Mouse (Mus musculus): Measurements from ENCODE around the gene Stk11ip. TPM values are rescaled to one million over a fixed set of nuclear protein-coding genes. Genes with fewer than 3 reads are reported as not detected.
A peak's percentile ranks its signal among the peaks of the same experiment; 100 is the strongest.

Gene Stk11ip
- total and polyA plus RNA-seq, 2 experiments from 2014 or later, result 16.9 to 32.7 TPM

- TF ChIP-seq CTCF (IDR thresholded peaks at IDR 0.05), result peak; percentile 46; the same call in 1 of the 2 replicates
Measured at GRCm38 (mm10) chr1:75487405-75488161, 33.7 kb upstream of the Stk11ip start.

DNA sequence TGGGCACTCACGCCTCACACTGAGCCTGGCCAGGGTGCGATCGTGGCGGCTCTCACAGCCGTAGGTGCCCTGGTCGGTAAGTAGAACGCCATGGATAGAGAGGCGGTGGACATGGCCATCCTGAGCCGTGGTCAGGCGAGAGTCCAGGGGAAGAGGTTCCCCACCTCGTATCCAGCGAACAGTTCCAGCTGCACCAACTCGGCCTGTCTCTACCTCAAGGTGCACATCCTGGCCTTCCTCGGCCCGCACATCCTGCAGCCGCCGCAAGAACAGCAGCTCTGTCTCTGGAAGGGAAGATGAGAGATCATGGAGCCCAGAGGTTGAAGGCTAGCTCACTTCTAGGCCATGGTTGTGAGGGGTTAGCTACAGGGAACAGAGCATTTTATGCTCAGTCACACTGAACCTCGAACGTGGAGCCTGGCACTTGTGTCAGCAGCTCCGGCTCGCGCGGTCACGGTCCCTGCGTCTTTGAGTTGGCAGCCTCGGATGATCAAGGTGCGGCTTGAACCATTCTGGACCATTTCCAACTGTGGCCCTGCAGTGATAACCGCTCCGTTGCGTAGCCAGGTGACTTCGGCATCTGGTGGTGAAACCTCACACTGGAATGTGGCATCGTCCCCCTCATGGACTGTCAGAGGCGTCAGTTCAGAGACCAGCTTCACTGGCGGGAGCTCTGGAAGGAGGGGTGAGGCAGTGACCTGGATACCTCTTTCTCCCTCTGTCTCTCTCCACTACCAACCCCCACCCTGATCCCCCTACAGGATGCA lies 30.4 kb upstream of the Stk11ip start:
- peaks cover 12% of the 10 kb centered on the region; the same call in 1 of the 2 replicates for H3K36me3 ChIP-seq (ENCODE audit: insufficient read depth, low read length)
- H3K27ac ChIP-seq (ENCODE audit: low read depth, low read length), result no peak overlapping the region
- DNase-seq (ENCODE audit: low spot score) (no peak), ATAC-seq (ENCODE audit: low FRiP score) (no peak)
- H3K4me2 ChIP-seq (ENCODE audit: low read depth, low read length, poor library complexity, severe bottlenecking), result no peak overlapping the region
- TF ChIP-seq CTCF (IDR thresholded peaks at IDR 0.05), result no peak
- no peaks in the 10 kb centered on the region for H3K9me3 ChIP-seq (ENCODE audit: low read length)
- peaks cover 4% of the 10 kb centered on the region for H3K27me3 ChIP-seq (ENCODE audit: insufficient read depth, low read length)
- no peak overlapping the region for H3K9ac ChIP-seq (replicated peaks; ENCODE audit: low read length, poor library complexity, severe bottlenecking)
- no peaks in the 10 kb centered on the region for H3K4me1 ChIP-seq (ENCODE audit: insufficient read depth, low read length)
- no peak overlapping the region for H3K4me3 ChIP-seq (ENCODE audit: low read depth, low read length)
- 86% methylated on average over 34 of the region's 34 CpGs for WGBS

More at GRCm38 (mm10) chr1:75487405-75488161, 33.7 kb upstream of the Stk11ip start:
- DNase-seq (ENCODE audit: low spot score), result peak; percentile 74
- H3K27ac ChIP-seq (ENCODE audit: low read depth, low read length), result no peak overlapping the region
- no peaks in the 10 kb centered on the region for H3K9me3 ChIP-seq (ENCODE audit: low read length)
- H3K4me1 ChIP-seq (ENCODE audit: insufficient read depth, low read length), result no peaks in the 10 kb centered on the region
- peaks cover 9% of the 10 kb centered on the region for H3K27me3 ChIP-seq (ENCODE audit: insufficient read depth, low read length)
- H3K36me3 ChIP-seq (ENCODE audit: insufficient read depth, low read length), result peaks cover 43% of the 10 kb centered on the region
- ATAC-seq (ENCODE audit: low FRiP score), result peak; percentile 41
- WGBS, result 1% methylated on average over 61 of the region's 62 CpGs
- peak overlapping the region; percentile 92 for H3K4me2 ChIP-seq (ENCODE audit: low read depth, low read length, poor library complexity, severe bottlenecking)
- H3K4me3 ChIP-seq (ENCODE audit: low read depth, low read length), result peak overlapping the region; percentile 48
- H3K9ac ChIP-seq (replicated peaks; ENCODE audit: low read length, poor library complexity, severe bottlenecking), result peak overlapping the region; percentile 46

DNA sequence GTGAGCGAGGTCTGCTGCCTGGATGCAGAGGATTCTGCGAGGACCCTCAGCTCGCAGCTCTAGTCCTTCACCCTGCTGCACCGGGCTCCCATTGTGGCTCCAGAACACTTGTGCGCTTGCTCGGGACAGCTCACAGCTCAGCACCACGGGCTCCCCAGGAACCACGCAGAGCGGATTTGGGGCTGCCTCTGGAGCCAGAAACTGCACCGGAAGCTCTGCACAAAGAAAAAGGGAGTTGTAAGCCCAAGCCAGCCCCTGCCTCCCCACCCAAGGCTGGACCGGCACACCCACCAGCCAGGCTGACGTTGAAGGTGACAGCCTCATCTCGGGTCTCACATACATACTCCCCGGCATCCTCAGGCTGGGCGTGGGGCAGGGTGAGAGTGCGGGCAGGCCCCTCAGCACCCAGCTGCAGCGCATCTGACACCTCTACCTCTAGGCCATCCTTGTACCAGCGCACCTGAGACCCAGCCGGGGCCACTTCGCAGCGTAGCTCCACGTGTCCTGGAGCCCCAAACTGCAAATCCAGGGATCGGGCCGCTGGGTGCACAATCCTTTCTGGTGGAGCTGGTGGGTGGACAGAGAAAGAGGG lies 28.7 kb upstream of the Stk11ip start:
- peaks cover 4% of the 10 kb centered on the region for H3K27me3 ChIP-seq (ENCODE audit: insufficient read depth, low read length)
- H3K4me2 ChIP-seq (ENCODE audit: low read depth, low read length, poor library complexity, severe bottlenecking), result no peak overlapping the region
- no peak for TF ChIP-seq CTCF (IDR thresholded peaks at IDR 0.05)
- no peaks in the 10 kb centered on the region for H3K4me1 ChIP-seq (ENCODE audit: insufficient read depth, low read length)
- ATAC-seq (ENCODE audit: low FRiP score) (no peak), DNase-seq (ENCODE audit: low spot score) (no peak)
- 42% methylated on average over 24 of the region's 24 CpGs for WGBS
- H3K9me3 ChIP-seq (ENCODE audit: low read length), result no peaks in the 10 kb centered on the region
- no peak overlapping the region for H3K27ac ChIP-seq (ENCODE audit: low read depth, low read length)
- no peak overlapping the region for H3K4me3 ChIP-seq (ENCODE audit: low read depth, low read length)
- H3K9ac ChIP-seq (replicated peaks; ENCODE audit: low read length, poor library complexity, severe bottlenecking), result no peak overlapping the region
- H3K36me3 ChIP-seq (ENCODE audit: insufficient read depth, low read length), result peaks cover 13% of the 10 kb centered on the region; the same call in 1 of the 2 replicates

DNA sequence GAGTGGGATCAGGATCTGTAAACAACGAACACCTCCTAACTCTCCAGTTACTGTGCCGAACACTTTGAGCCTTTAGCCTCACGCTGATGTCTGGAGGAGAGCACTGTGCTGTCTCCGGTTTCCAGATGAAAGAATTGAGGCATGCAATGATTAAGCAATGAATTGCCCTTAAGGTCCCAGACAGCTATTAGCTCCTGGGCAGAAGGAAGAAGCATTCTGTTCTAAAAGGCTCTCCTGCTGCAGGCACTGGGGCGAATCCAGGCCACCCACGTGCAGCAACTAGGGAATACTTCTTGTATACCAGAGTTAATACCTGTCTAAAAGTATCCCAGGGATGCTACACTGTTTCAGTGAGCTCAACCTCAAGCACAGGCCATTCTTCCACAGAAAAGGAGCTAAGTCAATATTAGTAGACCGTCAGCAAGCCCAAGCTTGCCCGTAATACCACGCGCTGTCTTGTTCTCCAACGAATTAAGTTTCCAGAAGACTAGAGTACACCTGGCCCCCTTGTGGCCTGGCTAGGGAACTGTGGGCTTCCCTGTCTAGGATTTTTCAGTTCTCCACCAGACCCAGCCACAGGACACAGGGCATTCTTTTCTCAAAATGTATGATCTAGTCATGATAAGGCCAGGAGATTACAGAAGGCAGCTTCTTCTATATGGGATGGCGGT lies 26.3 kb upstream of the Stk11ip start:
- no peak overlapping the region for H3K27ac ChIP-seq (ENCODE audit: low read depth, low read length)
- DNase-seq (ENCODE audit: low spot score), result peak; percentile 73
- H3K4me2 ChIP-seq (ENCODE audit: low read depth, low read length, poor library complexity, severe bottlenecking), result no peak overlapping the region
- H3K27me3 ChIP-seq (ENCODE audit: insufficient read depth, low read length), result no peaks in the 10 kb centered on the region
- 43% methylated on average over 12 of the region's 12 CpGs for WGBS
- no peaks in the 10 kb centered on the region for H3K4me1 ChIP-seq (ENCODE audit: insufficient read depth, low read length)
- no peak overlapping the region for H3K4me3 ChIP-seq (ENCODE audit: low read depth, low read length)
- H3K9me3 ChIP-seq (ENCODE audit: low read length), result no peaks in the 10 kb centered on the region
- peaks cover 28% of the 10 kb centered on the region for H3K36me3 ChIP-seq (ENCODE audit: insufficient read depth, low read length)
- H3K9ac ChIP-seq (replicated peaks; ENCODE audit: low read length, poor library complexity, severe bottlenecking), result no peak overlapping the region
- peak; percentile 86 for TF ChIP-seq CTCF (IDR thresholded peaks at IDR 0.05)
- no peak for ATAC-seq (ENCODE audit: low FRiP score)

- ATAC-seq (ENCODE audit: low FRiP score) (no peak), DNase-seq (ENCODE audit: low spot score) (no peak)
- H3K9me3 ChIP-seq (ENCODE audit: low read length), result no peaks in the 10 kb centered on the region
- H3K9ac ChIP-seq (replicated peaks; ENCODE audit: low read length, poor library complexity, severe bottlenecking), result no peak overlapping the region
- TF ChIP-seq CTCF (IDR thresholded peaks at IDR 0.05), result no peak
- H3K27ac ChIP-seq (ENCODE audit: low read depth, low read length), result no peak overlapping the region
- H3K4me2 ChIP-seq (ENCODE audit: low read depth, low read length, poor library complexity, severe bottlenecking), result no peak overlapping the region
- H3K4me1 ChIP-seq (ENCODE audit: insufficient read depth, low read length), result no peaks in the 10 kb centered on the region
- H3K4me3 ChIP-seq (ENCODE audit: low read depth, low read length), result no peak overlapping the region
- H3K27me3 ChIP-seq (ENCODE audit: insufficient read depth, low read length), result no peaks in the 10 kb centered on the region
- WGBS, result 93% methylated on average over 4 of the region's 4 CpGs
- H3K36me3 ChIP-seq (ENCODE audit: insufficient read depth, low read length), result peaks cover 31% of the 10 kb centered on the region
Measured at GRCm38 (mm10) chr1:75498897-75499296, 22.4 kb upstream of the Stk11ip start.
